Mouse (Mus musculus) liver, embryonic 14.5 days (tissue): ENCODE measurements around the gene Dbx1.

ENCODE experiments used
- CTCF ChIP-seq: IDR thresholded peaks from 2 replicates; pipeline ENCODE4 v1.5.1; 2016; ENCODE audit warnings: antibody characterized with exemption, low read depth, control low read depth
- EP300 ChIP-seq: IDR thresholded peaks from 2 replicates; pipeline ENCODE4 v1.6.1; 2016; ENCODE audit warnings: antibody characterized with exemption, low read depth

DNA sequence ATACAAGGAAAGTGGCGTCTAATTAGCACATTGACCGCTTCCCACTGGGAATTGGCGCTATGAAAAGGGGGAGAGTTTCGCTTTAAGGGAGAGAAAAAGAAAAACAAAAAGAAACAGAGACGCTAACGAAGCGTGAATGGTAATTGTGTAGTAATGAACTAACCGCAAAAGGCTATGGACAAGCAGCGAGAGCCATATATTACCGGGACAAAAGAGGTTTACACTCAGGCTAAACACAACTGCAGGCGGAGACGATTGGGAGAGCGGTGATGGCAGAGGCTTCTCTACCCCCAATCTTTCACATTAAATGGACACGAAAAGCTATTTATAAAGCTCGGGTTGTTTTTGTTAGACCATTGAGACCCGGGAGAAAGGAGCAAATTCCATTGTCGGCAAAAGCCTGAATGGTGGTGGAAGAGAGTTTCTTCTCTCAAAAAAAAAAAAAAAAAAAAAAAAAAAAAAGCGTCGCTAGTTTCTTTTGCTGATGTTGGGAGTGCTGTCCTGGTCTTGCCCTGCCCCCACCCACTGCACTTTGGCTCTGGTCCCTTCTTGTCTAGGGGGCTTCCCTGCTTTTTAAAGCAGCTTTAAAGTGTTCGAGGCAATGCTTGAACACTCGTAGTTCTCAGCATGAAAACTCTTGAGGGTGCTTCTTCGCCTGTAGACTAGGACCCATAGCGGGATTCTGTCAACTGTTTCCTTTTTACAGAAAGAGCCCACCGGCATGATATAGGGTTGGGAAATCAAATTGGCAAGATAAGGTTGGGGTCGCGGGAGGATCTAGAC lies 2.2 kb downstream of the Dbx1 start:
- TF ChIP-seq CTCF (no peak), EP300 (no peak)
